Mouse (Mus musculus): ENCODE results near the gene Ly6g6d.

DNA sequence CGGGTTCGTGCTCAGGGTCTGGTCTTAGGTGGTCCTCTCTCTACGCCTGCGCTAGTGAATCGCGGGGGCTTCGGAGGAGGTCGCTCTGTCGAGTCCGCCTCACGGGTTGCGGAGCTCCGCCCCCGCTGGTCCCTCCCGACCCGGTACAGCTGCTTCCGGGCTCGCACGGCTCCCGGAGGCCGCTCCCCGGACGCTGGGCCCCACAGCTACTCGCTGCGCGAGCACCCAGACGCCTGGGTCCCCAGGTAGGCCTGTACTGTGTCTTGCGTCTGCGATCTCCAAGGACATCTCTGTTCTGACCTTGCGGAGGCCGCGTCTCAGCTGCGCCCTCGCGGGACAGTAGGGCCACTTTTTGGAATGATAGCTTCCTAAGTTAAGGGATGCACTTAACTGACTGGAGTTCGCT is 48.3 kb upstream of the Ly6g6d start, which contains the start of gene D17H6S53E:
- peak; percentile 92 for TF ChIP-seq POLR2A (IDR thresholded peaks at IDR 0.05; ENCODE audit: insufficient read depth, low read depth, low read length)
- no peak for TF ChIP-seq CTCF (IDR thresholded peaks at IDR 0.05; ENCODE audit: insufficient read depth, low read depth, low read length)

Data from olfactory bulb, adult 2 months (tissue).